Mouse (Mus musculus) liver, embryonic 14.5 days (tissue): Measurements from ENCODE around the gene Polr2f.

Experiments
- CTCF ChIP-seq: IDR thresholded peaks from 2 replicates; pipeline ENCODE4 v1.5.1; 2016; ENCODE audit warnings: antibody characterized with exemption, low read depth, control low read depth
- EP300 ChIP-seq: IDR thresholded peaks from 2 replicates; pipeline ENCODE4 v1.6.1; 2016; ENCODE audit warnings: antibody characterized with exemption, low read depth

GRCm38 (mm10) chr15:79151881-79152280, 11.1 kb downstream of the Polr2f start:
- TF ChIP-seq CTCF, result no peak
- no peak for TF ChIP-seq EP300
